ENCODE assay signal across 8 mouse cellular contexts in genomic region chr13:64093341-64093740, GRCm38 (mm10). TPM values are rescaled to one million over a fixed set of nuclear protein-coding genes. Genes with fewer than 3 reads are reported as not detected.
DNase-seq lines count a peak whose midpoint lies in the region; ATAC-seq lines count a peak whose summit lies in the region.

No protein-coding gene starts in this region.

- no peak overlapping the region for H3K27ac ChIP-seq in hindbrain, embryonic 13.5 days

- H3K36me3 ChIP-seq in hindbrain, embryonic 13.5 days = no peaks in the 10 kb centered on the region

- 0 out of 2 replicates have a peak, but pooled peaks cover 4% of the 10 kb centered on the region for H3K27me3 ChIP-seq in hindbrain, embryonic 13.5 days

- peak; percentile 49 to 71 for DNase-seq in cerebellum, adult 18-20 months
- peak; percentile 83 for DNase-seq in adipocyte (ENCODE audit: low spot score)
- DNase-seq in embryo, embryonic 11 days = peak; percentile 79
- DNase-seq in layer of hippocampus, postnatal 14 days (ENCODE audit: low spot score in 2 of 2) = peak; percentile 60 to 78
- peak; percentile 86 for DNase-seq in lung, postnatal 36 days
- DNase-seq in right cerebral cortex, postnatal 25 days = peak; percentile 39

- ATAC-seq in cerebellum, adult (ENCODE audit: insufficient number of reproducible peaks, low FRiP score, low TSS enrichment) = no peak
- ATAC-seq in hindbrain, embryonic 13.5 days (ENCODE audit: low FRiP score) = 0 out of 2 replicates have a peak, but pooled peaks have one; percentile 52

- no peak overlapping the region for H3K9ac ChIP-seq in hindbrain, embryonic 13.5 days

- 7% methylated on average over 1 of the region's 1 CpGs for WGBS in hindbrain, embryonic 13.5 days

- H3K4me2 ChIP-seq in hindbrain, embryonic 13.5 days = no peak overlapping the region

- H3K9me3 ChIP-seq in hindbrain, embryonic 13.5 days = no peaks in the 10 kb centered on the region

- no peaks in the 10 kb centered on the region for H3K4me1 ChIP-seq in hindbrain, embryonic 13.5 days (replicated peaks)

- no peak overlapping the region for H3K4me3 ChIP-seq in hindbrain, embryonic 13.5 days

RNA-seq across cellular contexts. Expression of gene Hsd17b3, which starts 4.3 kb away (rescaled TPM):
- polyA plus RNA-seq in hindbrain, embryonic 13.5 days (2015; fragmentation: Nextera tagmentation; extraction: Ambion mirVana) = not detected in 2 replicates
- not detected for total RNA-seq in layer of hippocampus, postnatal 14 days (2021)

RNA-seq across cellular contexts. Expression of gene Slc35d2, which starts 35.8 kb away (rescaled TPM):
- 2.5 and 3.1 TPM in 2 replicates for polyA plus RNA-seq in hindbrain, embryonic 13.5 days (2015; fragmentation: Nextera tagmentation; extraction: Ambion mirVana)
- under 1 TPM; 0.74 to 0.85 TPM for total RNA-seq in layer of hippocampus, postnatal 14 days (2021)

RNA-seq across cellular contexts. Expression of gene Zfp367, which starts 59.7 kb away (rescaled TPM):
- 5.7 and 6.6 TPM in 2 replicates for polyA plus RNA-seq in hindbrain, embryonic 13.5 days (2015; fragmentation: Nextera tagmentation; extraction: Ambion mirVana)
- total RNA-seq in layer of hippocampus, postnatal 14 days (2021) = 10 to 100 TPM in 1 of 2 experiments, 1 to 10 TPM in 1; 9.7 to 10.2 TPM
